Mouse (Mus musculus): Measurements from ENCODE around the gene Atg4d. TPM values are rescaled to one million over a fixed set of nuclear protein-coding genes. Genes with fewer than 3 reads are reported as not detected.

Gene Atg4d
- polyA plus RNA-seq, 1 experiment: 27.5 TPM

DNA sequence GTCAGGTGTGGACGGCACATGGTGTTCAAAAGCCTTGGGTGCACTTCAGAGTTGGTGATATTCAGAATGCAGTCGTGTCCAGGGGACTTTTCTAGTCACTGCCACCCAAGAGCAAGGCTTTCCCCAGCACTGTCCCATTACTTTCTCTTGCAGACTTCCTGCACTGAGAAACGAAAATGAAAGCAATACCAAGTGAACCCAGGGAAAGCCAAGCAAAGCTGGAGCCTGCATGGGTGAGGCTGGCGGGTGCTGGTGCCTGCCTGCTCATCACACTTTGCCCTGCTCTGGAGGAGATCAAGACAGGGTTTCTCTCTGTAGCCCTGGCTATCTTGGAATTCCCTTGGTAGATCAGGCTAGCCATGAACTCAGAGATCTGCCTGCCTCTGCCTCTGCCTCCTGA, 29.8 kb upstream of the Atg4d start:
- H3K27ac ChIP-seq (ENCODE audit: control insufficient read depth, insufficient read depth, low read depth, low read length): no peak overlapping the region
- H3K36me3 ChIP-seq (ENCODE audit: control insufficient read depth, insufficient read depth, low read length): no peaks in the 10 kb centered on the region
- H3K4me3 ChIP-seq (ENCODE audit: control insufficient read depth, low read depth, low read length): peak overlapping the region; percentile 60
- H3K4me1 ChIP-seq (ENCODE audit: control insufficient read depth, insufficient read depth, low read length): peaks cover 22% of the 10 kb centered on the region
- TF ChIP-seq CTCF (IDR thresholded peaks at IDR 0.05; ENCODE audit: control insufficient read depth, insufficient read depth, insufficient replicate concordance, low read depth, low read length) (no peak), POLR2A (IDR thresholded peaks at IDR 0.05; ENCODE audit: control insufficient read depth, low read depth, low read length) (no peak)
- no peaks in the 10 kb centered on the region for H3K27me3 ChIP-seq (ENCODE audit: control insufficient read depth, insufficient read depth, low read length)

DNA sequence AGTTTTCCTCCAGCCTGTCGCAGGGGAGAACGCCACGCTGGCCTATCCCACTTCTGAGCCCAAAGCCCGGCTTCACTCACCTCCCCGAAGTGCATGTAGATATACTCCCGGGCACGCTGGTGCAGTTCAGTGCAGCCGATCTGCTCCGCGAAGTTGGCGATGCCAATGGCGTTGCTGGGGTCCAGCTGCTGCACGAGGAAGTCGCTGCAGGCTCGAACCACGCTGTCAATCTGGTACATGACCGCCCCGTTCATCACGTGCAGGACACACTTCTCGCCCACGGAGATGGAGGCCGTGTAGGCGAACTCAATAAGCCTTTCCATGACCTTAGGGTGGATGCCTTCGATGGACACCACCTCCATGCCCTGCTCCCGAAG, 28.1 kb upstream of the Atg4d start:
- Histone ChIP-seq H3K4me1 (ENCODE audit: control insufficient read depth, insufficient read depth, low read length) (peaks cover 18% of the 10 kb centered on the region), H3K27me3 (ENCODE audit: control insufficient read depth, insufficient read depth, low read length) (no peaks in the 10 kb centered on the region), H3K27ac (ENCODE audit: control insufficient read depth, insufficient read depth, low read depth, low read length) (no peak overlapping the region), H3K4me3 (ENCODE audit: control insufficient read depth, low read depth, low read length) (peak overlapping the region; percentile 90), H3K36me3 (ENCODE audit: control insufficient read depth, insufficient read depth, low read length) (no peaks in the 10 kb centered on the region)
- TF ChIP-seq POLR2A (IDR thresholded peaks at IDR 0.05; ENCODE audit: control insufficient read depth, low read depth, low read length) (no peak), CTCF (IDR thresholded peaks at IDR 0.05; ENCODE audit: control insufficient read depth, insufficient read depth, insufficient replicate concordance, low read depth, low read length) (no peak)

DNA sequence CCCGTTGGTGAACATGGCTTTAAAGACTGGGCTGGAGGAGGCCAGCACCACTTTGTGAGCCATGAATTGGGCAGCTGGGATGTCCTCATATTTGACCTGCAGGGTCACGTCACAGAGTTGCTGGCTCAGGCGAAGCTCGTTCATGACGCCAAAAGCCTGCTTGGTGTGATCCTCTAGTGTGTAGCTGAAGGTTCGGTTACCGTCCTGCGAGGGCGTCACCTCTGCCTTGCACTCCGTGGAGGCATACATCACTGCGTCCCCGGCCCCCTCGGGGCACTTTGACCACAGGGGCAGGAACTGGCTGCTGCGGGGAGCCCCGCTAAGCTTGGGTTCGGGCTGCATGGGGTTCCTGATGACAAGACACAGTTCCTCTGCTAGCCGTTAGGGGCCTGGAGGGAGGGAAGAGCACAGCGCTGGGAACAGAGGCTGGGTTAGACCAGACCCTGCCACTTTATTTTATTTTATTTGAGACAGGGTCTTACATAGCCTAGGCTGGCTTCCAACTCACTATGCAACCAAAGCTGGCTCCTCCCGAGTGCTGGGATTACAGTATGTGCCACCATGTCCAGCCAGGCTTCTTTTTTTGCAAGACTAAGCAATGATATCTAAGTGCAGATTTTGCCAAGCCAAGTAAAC, 27.6 kb upstream of the Atg4d start:
- Histone ChIP-seq H3K27me3 (ENCODE audit: control insufficient read depth, insufficient read depth, low read length) (no peaks in the 10 kb centered on the region), H3K4me1 (ENCODE audit: control insufficient read depth, insufficient read depth, low read length) (peaks cover 18% of the 10 kb centered on the region), H3K27ac (ENCODE audit: control insufficient read depth, insufficient read depth, low read depth, low read length) (no peak overlapping the region; the same call in 1 of the 2 replicates), H3K36me3 (ENCODE audit: control insufficient read depth, insufficient read depth, low read length) (no peaks in the 10 kb centered on the region), H3K4me3 (ENCODE audit: control insufficient read depth, low read depth, low read length) (peak overlapping the region; percentile 90)
- TF ChIP-seq CTCF (IDR thresholded peaks at IDR 0.05; ENCODE audit: control insufficient read depth, insufficient read depth, insufficient replicate concordance, low read depth, low read length): no peak
- TF ChIP-seq POLR2A (IDR thresholded peaks at IDR 0.05; ENCODE audit: control insufficient read depth, low read depth, low read length): no peak

DNA sequence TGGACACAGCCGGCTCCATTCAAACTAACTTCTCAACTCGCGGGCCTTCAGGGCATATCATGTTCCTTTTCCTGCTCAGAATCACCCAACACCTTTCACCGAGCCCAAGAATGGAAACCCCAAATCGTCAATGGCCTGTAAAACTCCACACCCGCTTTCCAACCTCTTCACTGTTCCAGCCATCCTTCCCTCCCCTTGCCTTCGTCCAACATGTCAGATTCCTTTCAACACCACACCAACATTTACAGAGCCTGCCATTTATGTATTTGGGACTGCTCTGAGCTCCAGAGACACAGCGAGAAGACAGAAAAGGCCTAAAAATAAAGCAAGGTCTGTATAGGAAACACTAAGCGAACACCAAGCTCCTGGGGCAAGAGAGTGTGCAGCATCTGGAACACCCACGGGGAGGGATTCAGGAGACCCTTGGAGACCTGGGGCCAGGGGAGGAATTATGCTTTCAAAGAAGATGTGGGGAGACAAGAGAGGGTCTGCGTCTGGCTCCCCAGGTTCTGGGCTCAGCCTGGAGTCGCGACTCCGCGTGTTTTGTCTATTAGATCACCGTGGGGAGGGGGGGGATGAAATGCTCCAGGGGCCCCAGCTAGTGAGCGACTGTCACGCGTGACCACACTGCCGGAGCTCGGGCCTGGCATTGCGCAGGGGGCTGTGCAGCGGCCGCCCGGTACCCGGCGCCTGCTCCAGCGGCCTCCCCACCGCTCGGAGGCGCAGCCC, 26.9 kb upstream of the Atg4d start:
- H3K27me3 ChIP-seq (ENCODE audit: control insufficient read depth, insufficient read depth, low read length): no peaks in the 10 kb centered on the region
- peak overlapping the region; percentile 90 for H3K4me3 ChIP-seq (ENCODE audit: control insufficient read depth, low read depth, low read length)
- TF ChIP-seq CTCF (IDR thresholded peaks at IDR 0.05; ENCODE audit: control insufficient read depth, insufficient read depth, insufficient replicate concordance, low read depth, low read length) (no peak), POLR2A (IDR thresholded peaks at IDR 0.05; ENCODE audit: control insufficient read depth, low read depth, low read length) (no peak)
- H3K4me1 ChIP-seq (ENCODE audit: control insufficient read depth, insufficient read depth, low read length): peaks cover 17% of the 10 kb centered on the region
- H3K27ac ChIP-seq (ENCODE audit: control insufficient read depth, insufficient read depth, low read depth, low read length): peak overlapping the region; percentile 81
- H3K36me3 ChIP-seq (ENCODE audit: control insufficient read depth, insufficient read depth, low read length): no peaks in the 10 kb centered on the region

DNA sequence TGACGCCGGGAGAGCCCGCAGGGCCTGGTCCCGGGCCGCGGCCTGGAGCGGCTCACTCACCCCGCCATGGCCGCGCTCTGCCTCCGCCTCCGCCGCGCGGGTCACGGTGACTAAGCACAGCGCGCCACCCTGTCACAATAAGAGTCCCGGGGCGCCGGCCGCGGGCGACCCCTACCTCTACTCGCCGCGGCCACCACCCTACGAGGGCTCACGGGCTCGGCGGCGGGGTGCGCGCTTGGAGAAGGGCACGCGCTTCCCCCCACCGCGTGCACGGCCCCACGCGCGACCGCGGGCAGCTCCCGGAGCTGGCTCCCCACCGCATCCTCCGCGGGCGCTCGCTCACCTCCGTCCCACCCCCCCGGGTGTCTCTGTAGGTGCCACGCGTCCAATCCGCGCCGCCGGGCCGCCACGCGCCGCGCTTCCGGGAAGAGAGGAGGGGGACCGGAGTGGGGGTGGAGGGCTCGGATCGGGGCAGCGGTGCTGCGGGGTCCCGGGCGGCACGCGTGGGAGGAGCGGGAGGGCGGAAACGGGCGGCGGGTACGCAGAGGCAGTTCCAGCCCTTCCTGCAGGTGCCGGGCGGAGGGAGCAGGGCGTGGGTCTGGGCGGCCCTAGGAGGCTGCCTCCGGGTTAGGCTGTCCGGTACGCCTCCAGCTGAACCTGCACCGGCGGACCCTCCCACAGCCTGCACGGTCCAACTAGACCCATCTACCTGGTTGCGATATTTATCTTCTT, 26.2 kb upstream of the Atg4d start, which contains the start of gene Keap1:
Gene Keap1, minus strand, starts transcription at position 629 of the 732 bp plus-strand sequence.
- Histone ChIP-seq H3K27me3 (ENCODE audit: control insufficient read depth, insufficient read depth, low read length) (no peaks in the 10 kb centered on the region), H3K4me1 (ENCODE audit: control insufficient read depth, insufficient read depth, low read length) (peaks cover 18% of the 10 kb centered on the region), H3K4me3 (ENCODE audit: control insufficient read depth, low read depth, low read length) (peak within 1 kb of the TSS; percentile 90), H3K36me3 (ENCODE audit: control insufficient read depth, insufficient read depth, low read length) (no peaks in the 10 kb centered on the region), H3K27ac (ENCODE audit: control insufficient read depth, insufficient read depth, low read depth, low read length) (peak within 1 kb of the TSS; percentile 81)
- TF ChIP-seq CTCF (IDR thresholded peaks at IDR 0.05; ENCODE audit: control insufficient read depth, insufficient read depth, insufficient replicate concordance, low read depth, low read length) (no peak), POLR2A (IDR thresholded peaks at IDR 0.05; ENCODE audit: control insufficient read depth, low read depth, low read length) (peak; percentile 57)

DNA sequence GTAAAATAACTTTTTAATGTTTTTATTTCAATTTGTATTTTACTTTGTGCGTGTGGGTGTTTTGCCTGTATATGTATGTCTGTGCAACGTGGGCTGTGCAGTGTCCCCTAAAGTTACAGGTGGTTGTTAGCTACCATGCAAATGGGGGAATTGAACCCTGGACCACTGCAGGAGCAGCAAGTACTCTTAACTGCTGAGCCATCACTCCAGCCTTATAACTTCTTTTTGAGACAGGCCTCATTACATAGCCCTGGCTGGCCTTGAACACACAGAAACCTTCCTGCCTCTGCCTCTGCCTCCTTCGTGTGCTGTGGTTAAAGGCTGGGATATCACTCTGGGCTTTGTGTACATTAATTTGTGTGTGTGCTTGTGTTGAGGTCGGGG, 25.6 kb upstream of the Atg4d start:
- peak overlapping the region; percentile 90 for H3K4me3 ChIP-seq (ENCODE audit: control insufficient read depth, low read depth, low read length)
- no peak for TF ChIP-seq POLR2A (IDR thresholded peaks at IDR 0.05; ENCODE audit: control insufficient read depth, low read depth, low read length)
- no peak for TF ChIP-seq CTCF (IDR thresholded peaks at IDR 0.05; ENCODE audit: control insufficient read depth, insufficient read depth, insufficient replicate concordance, low read depth, low read length)
- H3K4me1 ChIP-seq (ENCODE audit: control insufficient read depth, insufficient read depth, low read length): peaks cover 24% of the 10 kb centered on the region
- H3K36me3 ChIP-seq (ENCODE audit: control insufficient read depth, insufficient read depth, low read length): no peaks in the 10 kb centered on the region
- H3K27ac ChIP-seq (ENCODE audit: control insufficient read depth, insufficient read depth, low read depth, low read length): no peak overlapping the region
- no peaks in the 10 kb centered on the region for H3K27me3 ChIP-seq (ENCODE audit: control insufficient read depth, insufficient read depth, low read length)

DNA sequence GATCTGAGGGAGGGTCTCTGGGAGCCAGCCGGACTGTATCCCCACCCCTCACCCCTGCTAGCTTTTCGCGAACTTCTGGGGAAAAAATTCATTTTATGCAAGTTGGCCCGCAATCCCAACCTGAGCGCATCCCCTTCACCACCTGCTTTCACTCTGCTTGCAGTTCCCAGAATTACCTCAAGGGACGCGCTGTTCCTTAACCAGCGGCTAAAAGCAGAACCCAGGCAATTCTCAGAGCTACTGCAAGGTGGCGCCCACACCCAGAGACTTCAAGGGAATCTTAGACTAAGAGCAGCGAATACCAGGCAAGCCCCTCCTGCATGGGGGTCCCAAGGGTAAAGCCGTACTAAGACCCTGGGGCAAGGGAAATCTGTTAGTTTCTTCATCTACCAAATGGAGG, 23.8 kb upstream of the Atg4d start:
- H3K27me3 ChIP-seq (ENCODE audit: control insufficient read depth, insufficient read depth, low read length): no peaks in the 10 kb centered on the region
- H3K36me3 ChIP-seq (ENCODE audit: control insufficient read depth, insufficient read depth, low read length): no peaks in the 10 kb centered on the region
- peaks cover 25% of the 10 kb centered on the region for H3K4me1 ChIP-seq (ENCODE audit: control insufficient read depth, insufficient read depth, low read length)
- TF ChIP-seq CTCF (IDR thresholded peaks at IDR 0.05; ENCODE audit: control insufficient read depth, insufficient read depth, insufficient replicate concordance, low read depth, low read length) (peak; percentile 94), POLR2A (IDR thresholded peaks at IDR 0.05; ENCODE audit: control insufficient read depth, low read depth, low read length) (no peak)
- no peak overlapping the region for H3K27ac ChIP-seq (ENCODE audit: control insufficient read depth, insufficient read depth, low read depth, low read length)
- no peak overlapping the region for H3K4me3 ChIP-seq (ENCODE audit: control insufficient read depth, low read depth, low read length)
